Mouse (Mus musculus) E14TG2a.4 (cell line): Measurements from ENCODE around the gene Fam196b.

ENCODE experiments used
- H3K27me3 ChIP-seq: 2 replicates; pipeline ENCODE4 v1.6.1; 2014; ENCODE audit warnings: low read length, control low read depth; ENCODE audit not compliant: insufficient read depth
- H3K36me3 ChIP-seq: 2 replicates; pipeline ENCODE4 v1.6.1; 2014; ENCODE audit warnings: low read length, control low read depth; ENCODE audit not compliant: insufficient read depth
- H3K4me1 ChIP-seq: replicated peaks from 2 replicates; pipeline ENCODE4 v1.6.1; 2014; ENCODE audit warnings: low read depth, low read length, control low read depth
- H3K4me3 ChIP-seq: replicated peaks from 2 replicates; pipeline ENCODE4 v1.5.1; 2014; ENCODE audit warnings: mild to moderate bottlenecking, low read length
- H3K9me3 ChIP-seq: 2 replicates; pipeline ENCODE4 v1.6.1; 2014; ENCODE audit warnings: low read length, control low read depth
- CTCF ChIP-seq: conservative IDR thresholded peaks from 2 replicates; pipeline ENCODE4 v1.5.1; 2014; ENCODE audit warnings: low read length
- NANOG ChIP-seq: IDR thresholded peaks from 2 replicates; pipeline ENCODE4 v1.6.1; 2014; ENCODE audit warnings: borderline replicate concordance, low read length, mixed read lengths
- POU5F1 ChIP-seq: IDR thresholded peaks from 2 replicates; pipeline ENCODE4 v1.6.1; 2014; ENCODE audit warnings: low read length, borderline replicate concordance

The Fam196b gene

DNA sequence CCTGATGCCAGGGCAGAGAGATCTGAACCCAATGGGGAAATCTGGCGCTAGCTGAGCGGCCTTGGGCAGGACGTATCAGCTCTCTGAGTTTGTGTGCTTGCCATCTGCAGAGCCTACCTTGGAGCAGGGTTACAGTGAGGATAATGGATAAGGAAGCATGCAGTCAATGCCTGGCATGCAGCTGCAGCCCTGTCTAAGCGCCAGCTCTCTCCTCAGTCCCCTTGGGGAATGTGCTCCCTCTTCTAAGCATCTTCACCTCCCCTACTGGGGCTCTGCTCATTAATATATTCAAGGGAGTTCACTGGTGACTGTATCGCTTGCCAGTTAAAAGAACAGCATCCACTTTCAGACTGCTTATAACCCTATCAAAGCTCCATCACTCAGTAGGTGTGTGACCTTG lies 29.7 kb downstream of the Fam196b start:
- TF ChIP-seq POU5F1 (no peak), CTCF (no peak), NANOG (no peak)
- Histone ChIP-seq H3K27me3 (no peaks in the 10 kb centered on the region; the same call in 1 of the 2 replicates), H3K9me3 (no peaks in the 10 kb centered on the region), H3K36me3 (no peaks in the 10 kb centered on the region), H3K4me3 (no peak overlapping the region), H3K4me1 (0 out of 2 replicates have a peak, but pooled peaks cover 5% of the 10 kb centered on the region)

DNA sequence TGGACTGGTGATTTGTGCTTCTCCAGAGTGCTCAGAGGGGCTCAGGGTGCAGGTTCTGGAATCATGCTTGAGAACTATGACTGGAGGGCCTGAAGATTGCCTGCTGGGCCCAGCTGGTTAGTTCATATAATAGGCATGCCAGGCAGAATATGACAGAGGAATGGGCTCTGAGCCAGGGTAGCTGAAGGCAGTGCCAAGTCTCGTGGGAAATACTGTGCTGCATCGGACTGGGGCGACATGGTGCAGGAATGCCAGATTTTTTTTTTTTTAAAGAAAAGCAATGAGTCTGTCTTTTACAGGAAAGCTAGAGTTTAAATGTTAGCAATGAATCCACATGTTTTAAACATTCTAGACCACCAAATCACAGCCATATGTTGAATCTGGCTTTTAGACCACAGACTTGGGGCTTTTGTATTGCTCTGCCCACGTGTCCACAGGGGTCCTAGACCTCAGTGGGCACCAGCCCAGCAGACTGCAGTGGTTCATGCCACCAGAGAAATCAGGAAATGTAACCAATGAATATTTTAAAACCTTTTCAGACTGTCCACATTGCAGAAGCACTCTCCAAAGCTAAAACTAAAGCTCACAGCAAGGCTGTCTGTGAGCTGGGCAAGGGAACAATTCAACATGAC lies 33.8 kb downstream of the Fam196b start:
- no peaks in the 10 kb centered on the region for H3K4me1 ChIP-seq
- H3K36me3 ChIP-seq: no peaks in the 10 kb centered on the region
- H3K4me3 ChIP-seq: no peak overlapping the region
- H3K27me3 ChIP-seq: no peaks in the 10 kb centered on the region; the same call in 1 of the 2 replicates
- TF ChIP-seq CTCF: no peak
- no peak for TF ChIP-seq NANOG
- no peak for TF ChIP-seq POU5F1
- H3K9me3 ChIP-seq: no peaks in the 10 kb centered on the region

DNA sequence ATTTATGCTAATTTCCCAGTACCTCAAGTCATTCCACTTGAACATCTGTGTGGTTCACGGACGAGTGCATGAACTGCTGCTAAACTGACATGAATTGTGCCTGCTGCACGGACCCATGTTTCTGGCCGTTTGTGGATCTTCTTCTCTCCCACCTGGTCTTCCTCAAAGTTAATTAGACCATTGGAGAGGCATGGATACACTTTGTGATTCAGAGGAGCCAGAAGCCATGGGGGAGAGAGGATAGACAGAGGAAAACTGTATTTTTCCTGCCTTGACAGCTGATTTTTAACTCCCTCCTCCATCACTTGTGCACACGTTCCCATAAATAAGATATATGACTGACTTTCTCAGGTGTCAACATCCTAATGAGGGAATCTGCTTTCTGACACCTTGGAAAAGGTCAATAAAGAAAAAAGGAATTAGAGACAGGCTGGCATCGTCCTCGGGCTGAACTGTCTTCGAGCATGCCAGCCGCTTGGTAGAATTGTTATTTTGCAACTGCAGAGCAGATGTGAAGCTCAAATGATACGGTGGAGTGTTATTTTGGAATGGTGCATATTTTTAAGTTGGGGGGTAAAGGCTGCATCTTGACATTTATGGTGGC lies 34.9 kb downstream of the Fam196b start:
- TF ChIP-seq POU5F1 (no peak), CTCF (no peak)
- no peaks in the 10 kb centered on the region; the same call in 1 of the 2 replicates for H3K27me3 ChIP-seq

DNA sequence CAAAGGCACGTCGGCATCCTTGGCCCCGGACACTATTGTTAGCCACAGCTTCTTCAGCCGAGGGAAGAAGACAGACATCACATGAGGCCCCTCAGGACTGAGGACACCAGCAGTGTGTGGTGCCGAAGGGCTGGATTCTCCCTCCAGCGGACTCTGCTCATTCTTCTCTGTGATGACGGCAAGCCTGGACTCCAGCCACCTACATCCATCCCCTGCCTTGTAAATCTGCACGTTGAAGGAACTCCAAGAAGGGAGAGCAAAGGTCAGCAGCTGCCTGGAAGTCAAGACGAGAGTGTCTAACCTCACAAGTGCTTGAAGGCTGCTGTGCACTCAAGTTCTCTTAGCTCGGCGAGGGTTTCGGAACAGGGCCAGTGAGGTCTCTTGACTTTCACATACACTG lies 40.8 kb downstream of the Fam196b start:
- H3K9me3 ChIP-seq: no peaks in the 10 kb centered on the region
- no peak for TF ChIP-seq POU5F1
- TF ChIP-seq NANOG: no peak
- no peak for TF ChIP-seq CTCF
- no peaks in the 10 kb centered on the region for H3K36me3 ChIP-seq
- H3K4me1 ChIP-seq: 0 out of 2 replicates have a peak, but pooled peaks cover 2% of the 10 kb centered on the region
- H3K27me3 ChIP-seq: no peaks in the 10 kb centered on the region
- H3K4me3 ChIP-seq: no peak overlapping the region

More for the DNA sequence above, 34.9 kb downstream of the Fam196b start:
- Histone ChIP-seq H3K4me1 (no peaks in the 10 kb centered on the region), H3K9me3 (no peaks in the 10 kb centered on the region), H3K36me3 (no peaks in the 10 kb centered on the region), H3K4me3 (no peak overlapping the region)

GRCm38 (mm10) chr11:34356109-34356508 lies 41.5 kb downstream of the Fam196b start:
- Histone ChIP-seq H3K4me1 (0 out of 2 replicates have a peak, but pooled peaks cover 2% of the 10 kb centered on the region), H3K27me3 (no peaks in the 10 kb centered on the region), H3K4me3 (no peak overlapping the region), H3K9me3 (no peaks in the 10 kb centered on the region), H3K36me3 (no peaks in the 10 kb centered on the region)
- TF ChIP-seq NANOG: no peak
- TF ChIP-seq POU5F1: no peak
- no peak for TF ChIP-seq CTCF

- no peak overlapping the region for H3K4me3 ChIP-seq
- no peaks in the 10 kb centered on the region; the same call in 1 of the 2 replicates for H3K27me3 ChIP-seq
- H3K9me3 ChIP-seq: no peaks in the 10 kb centered on the region
- H3K4me1 ChIP-seq: no peaks in the 10 kb centered on the region
- H3K36me3 ChIP-seq: no peaks in the 10 kb centered on the region
- TF ChIP-seq POU5F1 (no peak), CTCF (no peak), NANOG (no peak)
These were observed 57.6 kb downstream of the Fam196b start for GRCm38 (mm10) chr11:34372224-34372623.

DNA sequence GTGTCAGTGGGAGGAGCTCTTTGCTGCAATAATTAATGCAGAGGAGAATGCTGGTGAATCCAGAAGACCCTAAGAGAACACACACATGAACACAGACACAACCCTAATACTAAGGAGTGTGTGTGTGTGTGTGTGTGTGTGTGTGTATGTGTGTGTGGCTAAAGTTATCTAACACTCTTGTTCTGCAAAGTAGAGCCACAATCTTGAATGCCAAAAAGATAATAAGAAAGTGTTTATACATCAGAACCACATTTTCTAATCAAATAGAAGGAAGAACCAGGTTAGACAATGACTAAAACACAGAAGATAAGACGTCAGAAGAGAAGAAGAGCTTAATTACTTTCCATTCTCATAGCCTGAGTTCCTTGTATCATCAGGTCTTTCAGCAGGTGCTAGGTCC lies 60.9 kb downstream of the Fam196b start:
- no peak overlapping the region for H3K4me3 ChIP-seq
- 0 out of 2 replicates have a peak, but pooled peaks cover 3% of the 10 kb centered on the region for H3K4me1 ChIP-seq
- no peaks in the 10 kb centered on the region for H3K9me3 ChIP-seq
- H3K27me3 ChIP-seq: no peaks in the 10 kb centered on the region; the same call in 1 of the 2 replicates
- H3K36me3 ChIP-seq: no peaks in the 10 kb centered on the region
- no peak for TF ChIP-seq NANOG
- TF ChIP-seq POU5F1: no peak
- TF ChIP-seq CTCF: no peak

GRCm38 (mm10) chr11:34377649-34378048 lies 63.0 kb downstream of the Fam196b start:
- Histone ChIP-seq H3K27me3 (no peaks in the 10 kb centered on the region; the same call in 1 of the 2 replicates), H3K9me3 (no peaks in the 10 kb centered on the region), H3K4me1 (0 out of 2 replicates have a peak, but pooled peaks cover 3% of the 10 kb centered on the region), H3K4me3 (no peak overlapping the region), H3K36me3 (no peaks in the 10 kb centered on the region)
- TF ChIP-seq NANOG (no peak), CTCF (no peak), POU5F1 (no peak)

DNA sequence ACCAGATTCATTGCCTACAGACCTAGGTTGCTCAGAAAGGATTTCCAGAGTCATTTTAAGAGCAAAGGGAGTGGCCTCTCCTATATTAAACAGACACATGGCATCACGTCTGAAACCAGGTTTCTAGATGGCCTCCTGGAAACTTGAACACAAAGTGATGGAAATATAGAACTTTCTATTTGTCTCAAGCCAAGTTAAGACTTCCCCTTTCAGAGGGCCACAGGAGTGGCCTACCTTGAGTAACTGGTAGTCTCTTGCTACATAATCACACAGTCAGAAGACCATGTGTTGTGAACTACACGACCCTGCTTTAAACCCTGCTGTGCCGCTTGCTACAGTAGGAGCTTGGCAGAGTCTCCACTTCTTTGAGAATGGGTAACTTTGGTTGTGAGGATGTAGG lies 68.9 kb downstream of the Fam196b start:
- Histone ChIP-seq H3K4me3 (no peak overlapping the region), H3K4me1 (0 out of 2 replicates have a peak, but pooled peaks cover under 1% of the 10 kb centered on the region), H3K9me3 (no peaks in the 10 kb centered on the region), H3K27me3 (no peaks in the 10 kb centered on the region), H3K36me3 (no peaks in the 10 kb centered on the region)
- no peak for TF ChIP-seq NANOG
- no peak for TF ChIP-seq POU5F1
- no peak for TF ChIP-seq CTCF
